Mouse (Mus musculus) common myeloid progenitor, adult 5-6 weeks (primary cell): ENCODE measurements at regions not wholly inside any gene's neighbourhood (a gene's known extent, or its start where the extent isn't known, plus 50 kb on each side); places are given as distances from the start of the nearest gene placed in this dataset.
A peak's percentile ranks its signal among the peaks of the same experiment; 100 is the strongest.

Experiments used
- ATAC-seq: replicated peaks from 2 replicates; pipeline ENCODE4 v1.8.0; 2016; ENCODE audit warnings: low read depth, mild to moderate bottlenecking, moderate TSS enrichment, inconsistent platforms; ENCODE audit not compliant: poor library complexity, severe bottlenecking

- no peak for ATAC-seq
Measured at GRCm38 (mm10) chr11:24925135-24925534, 847.3 kb downstream of the Bcl11a start.

- ATAC-seq: no peak
Measured at GRCm38 (mm10) chr11:24943646-24944045, 865.8 kb downstream of the Bcl11a start.

GRCm38 (mm10) chr11:24951161-24951560, 873.3 kb downstream of the Bcl11a start:
- no peak for ATAC-seq

- no peak for ATAC-seq
Measured at GRCm38 (mm10) chr11:24972359-24972758, 894.5 kb downstream of the Bcl11a start.

- no peak for ATAC-seq
Measured at GRCm38 (mm10) chr11:24980193-24980665, 902.4 kb downstream of the Bcl11a start.

- no peak for ATAC-seq
Measured at GRCm38 (mm10) chr11:24983060-24983629, 905.3 kb downstream of the Bcl11a start.

GRCm38 (mm10) chr11:25005491-25005890, 927.6 kb downstream of the Bcl11a start:
- ATAC-seq: no peak

GRCm38 (mm10) chr11:25026786-25027185, 948.9 kb downstream of the Bcl11a start:
- no peak for ATAC-seq

- ATAC-seq: no peak
Measured at GRCm38 (mm10) chr11:25040983-25041382, 963.1 kb downstream of the Bcl11a start.

GRCm38 (mm10) chr11:25042763-25043162, 964.9 kb downstream of the Bcl11a start:
- no peak for ATAC-seq

- ATAC-seq: no peak
Measured at GRCm38 (mm10) chr11:25045339-25045738, 967.5 kb downstream of the Bcl11a start.

GRCm38 (mm10) chr11:25045977-25046376, 968.1 kb downstream of the Bcl11a start:
- no peak for ATAC-seq

- no peak for ATAC-seq
Measured at GRCm38 (mm10) chr11:25055698-25056097, 977.8 kb downstream of the Bcl11a start.

- no peak for ATAC-seq
Measured at GRCm38 (mm10) chr11:25057093-25057521, 979.3 kb downstream of the Bcl11a start.

- ATAC-seq: no peak
Measured at GRCm38 (mm10) chr11:25057543-25057942, 979.7 kb downstream of the Bcl11a start.

- ATAC-seq: no peak
Measured at GRCm38 (mm10) chr11:25063042-25063441, 985.2 kb downstream of the Bcl11a start.

GRCm38 (mm10) chr11:25063978-25064377, 986.1 kb downstream of the Bcl11a start:
- no peak for ATAC-seq

- ATAC-seq: peak; percentile 74
Measured at GRCm38 (mm10) chr11:25099976-25100375, 1022.1 kb downstream of the Bcl11a start.

- 0 out of 2 replicates have a peak, but pooled peaks have one; percentile 52 for ATAC-seq
Measured at GRCm38 (mm10) chr11:25104432-25104831, 1026.6 kb downstream of the Bcl11a start.

GRCm38 (mm10) chr11:25124458-25124857, 1046.6 kb downstream of the Bcl11a start:
- ATAC-seq: no peak

- no peak for ATAC-seq
Measured at GRCm38 (mm10) chr11:25142226-25142625, 1064.4 kb downstream of the Bcl11a start.

GRCm38 (mm10) chr11:25142833-25143232, 1065.0 kb downstream of the Bcl11a start:
- no peak for ATAC-seq
